In the genomic region with DNA sequence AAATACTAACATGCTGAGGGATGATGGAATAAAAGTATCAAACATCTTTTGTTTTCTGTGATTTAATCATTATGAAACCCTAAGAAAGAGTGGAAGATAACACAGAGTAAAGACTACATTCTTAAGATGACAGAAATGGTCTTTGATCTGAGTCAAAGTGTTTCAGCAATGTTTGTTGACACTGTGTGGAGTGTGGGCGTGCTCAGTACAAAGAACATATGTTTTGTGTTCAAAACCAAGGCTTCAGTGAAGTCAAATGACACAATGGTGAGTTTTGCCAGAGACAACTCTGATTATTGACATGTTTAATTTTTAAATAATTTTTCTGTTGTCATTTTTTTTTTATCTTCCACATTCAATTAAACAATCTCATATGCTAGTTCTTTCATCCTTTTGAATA, we compare ENCODE assay signal across 27 mouse cellular contexts. TPM values are rescaled to one million over a fixed set of nuclear protein-coding genes. Genes with fewer than 3 reads are reported as not detected.
DNase-seq lines count a peak whose midpoint lies in the region; ATAC-seq and TF ChIP-seq lines count a peak whose summit lies in the region.
"Had no signal": no experiment of that assay in that cellular context is flagged by ENCODE, and none has a peak within 500 bp of the region (broad histone marks: within the 10 kb centered on the region; RNA-seq: fewer than 3 reads in every experiment).

No protein-coding gene starts in this region.

- H3K27me3 ChIP-seq in kidney, postnatal 0 days (ENCODE audit: insufficient read depth, low read length) = no peaks in the 10 kb centered on the region
- H3K27me3 ChIP-seq in kidney, embryonic 14.5 days (ENCODE audit: control insufficient read depth, insufficient read depth, low read length) = no peaks in the 10 kb centered on the region
- no peaks in the 10 kb centered on the region for H3K27me3 ChIP-seq in lung, embryonic 14.5 days (ENCODE audit: insufficient read depth, low read length)
- H3K27me3 ChIP-seq in lung, embryonic 16.5 days (ENCODE audit: control insufficient read depth, insufficient read depth, low read depth, low read length) = no peaks in the 10 kb centered on the region
- H3K27me3 ChIP-seq: embryonic facial prominence, embryonic 13.5 days; embryonic facial prominence, embryonic 15.5 days; forebrain, embryonic 12.5 days had no signal

- WGBS in kidney, postnatal 0 days = 48% methylated on average over 1 of the region's 1 CpGs
- 67% methylated on average over 1 of the region's 1 CpGs for WGBS in kidney, embryonic 14.5 days
- 8% methylated on average over 1 of the region's 1 CpGs for WGBS in lung, embryonic 14.5 days
- 0% methylated on average over 1 of the region's 1 CpGs for WGBS in lung, embryonic 16.5 days
- WGBS in lung, adult 2 months = 36% methylated on average over 1 of the region's 1 CpGs

- no peaks in the 10 kb centered on the region for H3K9me3 ChIP-seq in kidney, postnatal 0 days (replicated peaks; ENCODE audit: low read length)
- H3K9me3 ChIP-seq in kidney, embryonic 14.5 days (ENCODE audit: control insufficient read depth, low read length) = no peaks in the 10 kb centered on the region
- H3K9me3 ChIP-seq in lung, embryonic 14.5 days (ENCODE audit: low read depth, low read length) = no peaks in the 10 kb centered on the region
- H3K9me3 ChIP-seq in lung, embryonic 16.5 days (ENCODE audit: control insufficient read depth, low read length) = no peaks in the 10 kb centered on the region
- H3K9me3 ChIP-seq: embryonic facial prominence, embryonic 13.5 days; embryonic facial prominence, embryonic 15.5 days; forebrain, embryonic 10.5 days; forebrain, embryonic 12.5 days had no signal

- H3K4me2 ChIP-seq in kidney, postnatal 0 days (ENCODE audit: low read length) = no peak overlapping the region
- H3K4me2 ChIP-seq in kidney, embryonic 14.5 days (replicated peaks; ENCODE audit: low read depth, low read length) = no peak overlapping the region
- no peak overlapping the region for H3K4me2 ChIP-seq in lung, embryonic 14.5 days
- H3K4me2 ChIP-seq in lung, embryonic 16.5 days (ENCODE audit: low read depth, low read length) = no peak overlapping the region
- H3K4me2 ChIP-seq: embryonic facial prominence, embryonic 13.5 days; embryonic facial prominence, embryonic 15.5 days; forebrain, embryonic 12.5 days had no signal

- DNase-seq in kidney, postnatal 0 days (ENCODE audit: low spot score) = peak; percentile 4
- peak; percentile 69 for DNase-seq in lung, embryonic 14.5 days
- no peak for DNase-seq in lung, postnatal 4 days
- DNase-seq in lung, postnatal 25 days (ENCODE audit: low spot score) = no peak
- DNase-seq in lung, postnatal 36 days = peak; percentile 26
- no peak for DNase-seq in lung, adult 2 months
- DNase-seq: adrenal gland, adult 2 months; adrenal gland, postnatal 10 days; adrenal gland, postnatal 25 days; cerebellum, adult 11 months; cerebellum, adult 18-20 months; cerebellum, adult 8-10 months; cerebellum, adult 9-11 months; cerebellum, postnatal 14 days; cerebellum, postnatal 36 days; embryo, embryonic 11 days had no signal

- H3K4me3 ChIP-seq in kidney, postnatal 0 days (replicated peaks; ENCODE audit: low read depth, low read length) = no peak overlapping the region
- no peak overlapping the region for H3K4me3 ChIP-seq in kidney, embryonic 14.5 days (ENCODE audit: low read length)
- no peak overlapping the region for H3K4me3 ChIP-seq in lung, embryonic 14.5 days (ENCODE audit: low read depth, low read length)
- H3K4me3 ChIP-seq in lung, embryonic 16.5 days (ENCODE audit: low read length) = no peak overlapping the region
- H3K4me3 ChIP-seq in lung, adult 2 months (replicated peaks; ENCODE audit: extremely low read depth, low read depth, low read length) = no peak overlapping the region
- H3K4me3 ChIP-seq: embryonic facial prominence, embryonic 13.5 days; embryonic facial prominence, embryonic 15.5 days; erythroblast, embryonic 14.5 days; forebrain, embryonic 10.5 days; forebrain, embryonic 12.5 days had no signal

- ATAC-seq in kidney, postnatal 0 days (replicated peaks; ENCODE audit: low FRiP score, low read depth) = no peak
- no peak for ATAC-seq in kidney, embryonic 14.5 days (ENCODE audit: low FRiP score, low TSS enrichment)
- ATAC-seq in lung, embryonic 14.5 days (ENCODE audit: insufficient read depth) = peak; percentile 63; the same call in 1 of the 2 replicates
- ATAC-seq in lung, embryonic 16.5 days (ENCODE audit: low read depth) = peak; percentile 83
- ATAC-seq: forebrain, embryonic 14.5 days had no signal

- no peaks in the 10 kb centered on the region for H3K36me3 ChIP-seq in kidney, postnatal 0 days (ENCODE audit: insufficient read depth, low read length)
- H3K36me3 ChIP-seq in kidney, embryonic 14.5 days (ENCODE audit: control insufficient read depth, insufficient read depth, low read length) = no peaks in the 10 kb centered on the region
- H3K36me3 ChIP-seq in lung, embryonic 14.5 days (ENCODE audit: insufficient read depth) = no peaks in the 10 kb centered on the region
- H3K36me3 ChIP-seq in lung, embryonic 16.5 days (ENCODE audit: control insufficient read depth, insufficient read depth, low read length) = no peaks in the 10 kb centered on the region
- H3K36me3 ChIP-seq: embryonic facial prominence, embryonic 13.5 days; embryonic facial prominence, embryonic 15.5 days; forebrain, embryonic 10.5 days; forebrain, embryonic 12.5 days had no signal

- no peak for TF ChIP-seq CTCF in kidney, postnatal 0 days (IDR thresholded peaks at IDR 0.05; ENCODE audit: low read depth)
- TF ChIP-seq CTCF in lung, embryonic 14.5 days (IDR thresholded peaks at IDR 0.05; ENCODE audit: low read depth) = no peak
- no peak for TF ChIP-seq CTCF in lung, adult 2 months (IDR thresholded peaks at IDR 0.05; ENCODE audit: insufficient read depth, low read length)

- no peaks in the 10 kb centered on the region for H3K4me1 ChIP-seq in kidney, postnatal 0 days (replicated peaks; ENCODE audit: insufficient read depth, low read length)
- H3K4me1 ChIP-seq in kidney, embryonic 14.5 days (ENCODE audit: control insufficient read depth, insufficient read depth, low read length) = no peaks in the 10 kb centered on the region
- no peaks in the 10 kb centered on the region for H3K4me1 ChIP-seq in lung, embryonic 14.5 days (ENCODE audit: insufficient read depth)
- H3K4me1 ChIP-seq in lung, embryonic 16.5 days (replicated peaks; ENCODE audit: control insufficient read depth, insufficient read depth, low read length) = no peaks in the 10 kb centered on the region
- no peaks in the 10 kb centered on the region for H3K4me1 ChIP-seq in lung, adult 2 months (ENCODE audit: control insufficient read depth, insufficient read depth, low read length)
- H3K4me1 ChIP-seq: embryonic facial prominence, embryonic 13.5 days; embryonic facial prominence, embryonic 15.5 days; forebrain, embryonic 10.5 days; forebrain, embryonic 12.5 days had no signal

- no peak overlapping the region for H3K27ac ChIP-seq in kidney, postnatal 0 days
- no peak overlapping the region for H3K27ac ChIP-seq in kidney, embryonic 14.5 days (ENCODE audit: low read depth, low read length)
- no peak overlapping the region for H3K27ac ChIP-seq in lung, embryonic 14.5 days (ENCODE audit: low read depth)
- no peak overlapping the region for H3K27ac ChIP-seq in lung, embryonic 16.5 days (ENCODE audit: low read length)
- H3K27ac ChIP-seq: embryonic facial prominence, embryonic 13.5 days; embryonic facial prominence, embryonic 15.5 days; forebrain, embryonic 10.5 days; forebrain, embryonic 12.5 days had no signal

- no peak overlapping the region for H3K9ac ChIP-seq in kidney, postnatal 0 days (ENCODE audit: low read depth, low read length)
- no peak overlapping the region for H3K9ac ChIP-seq in kidney, embryonic 14.5 days (ENCODE audit: low read depth, low read length)
- H3K9ac ChIP-seq in lung, embryonic 14.5 days = no peak overlapping the region
- H3K9ac ChIP-seq in lung, embryonic 16.5 days (ENCODE audit: low read length) = no peak overlapping the region
- H3K9ac ChIP-seq: embryonic facial prominence, embryonic 13.5 days; embryonic facial prominence, embryonic 15.5 days; forebrain, embryonic 12.5 days had no signal

- no peak for TF ChIP-seq POLR2A in lung, adult 2 months (IDR thresholded peaks at IDR 0.05; ENCODE audit: borderline replicate concordance, extremely low read depth, low read depth, low read length)

RNA-seq across cellular contexts. Expression of gene Bet1, which starts 33.9 kb away (rescaled TPM):
- 83.3 and 83.6 TPM in 2 replicates for polyA plus RNA-seq in kidney, postnatal 0 days (2015; fragmentation: Nextera tagmentation; extraction: Ambion mirVana)
- 72.7 and 87.0 TPM in 2 replicates for polyA plus RNA-seq in kidney, embryonic 14.5 days (2014; fragmentation: Nextera tagmentation; extraction: Ambion mirVana)
- polyA plus RNA-seq in lung, embryonic 14.5 days (2014; fragmentation: Nextera tagmentation; extraction: Ambion mirVana) = 72.3 and 82.7 TPM in 2 replicates
- polyA plus RNA-seq in lung, embryonic 16.5 days (2015; fragmentation: Nextera tagmentation; extraction: Ambion mirVana) = 82.7 and 84.9 TPM in 2 replicates
- 15.5 and 15.8 TPM in 2 replicates for polyA plus RNA-seq in lung, adult 2 months (2012; rRNA removed)

RNA-seq across cellular contexts. Expression of gene Gng11, which starts 49.1 kb away (rescaled TPM):
- 107 and 129 TPM in 2 replicates for polyA plus RNA-seq in kidney, postnatal 0 days (2015; fragmentation: Nextera tagmentation; extraction: Ambion mirVana)
- polyA plus RNA-seq in kidney, embryonic 14.5 days (2014; fragmentation: Nextera tagmentation; extraction: Ambion mirVana) = 71.7 and 96.9 TPM in 2 replicates
- 116 and 117 TPM in 2 replicates for polyA plus RNA-seq in lung, embryonic 14.5 days (2014; fragmentation: Nextera tagmentation; extraction: Ambion mirVana)
- 161 and 166 TPM in 2 replicates for polyA plus RNA-seq in lung, embryonic 16.5 days (2015; fragmentation: Nextera tagmentation; extraction: Ambion mirVana)
- polyA plus RNA-seq in lung, adult 2 months (2012; rRNA removed) = 33.3 and 37.2 TPM in 2 replicates

RNA-seq across cellular contexts. Expression of gene Gngt1, which starts 59.3 kb away (rescaled TPM):
- polyA plus RNA-seq in kidney, postnatal 0 days (2015; fragmentation: Nextera tagmentation; extraction: Ambion mirVana) = 0.09 TPM in 1 of 2 replicates, not detected in the other
- polyA plus RNA-seq in kidney, embryonic 14.5 days (2014; fragmentation: Nextera tagmentation; extraction: Ambion mirVana) = not detected in 2 replicates
- polyA plus RNA-seq in lung, embryonic 14.5 days (2014; fragmentation: Nextera tagmentation; extraction: Ambion mirVana) = not detected in 2 replicates
- not detected in 2 replicates for polyA plus RNA-seq in lung, embryonic 16.5 days (2015; fragmentation: Nextera tagmentation; extraction: Ambion mirVana)
- not detected in 2 replicates for polyA plus RNA-seq in lung, adult 2 months (2012; rRNA removed)
- polyA plus RNA-seq: adrenal gland, adult 2 months; brain, embryonic 14.5 days; C2C12; embryonic facial prominence, embryonic 11.5 days; erythroblast, embryonic 14.5 days; forebrain, embryonic 10.5 days; forebrain, embryonic 12.5 days; forebrain, embryonic 14.5 days had no signal

Comparison
In these comparisons a context has a peak if more than half of its experiments do, and no peak if none do; other contexts are left out.
1. DNase-seq: peak in kidney, postnatal 0 days (single experiment), lung, embryonic 14.5 days (single experiment) and lung, postnatal 36 days (single experiment); none in lung, postnatal 4 days (0 of 2), lung, postnatal 25 days (single experiment) and lung, adult 2 months (single experiment).
2. ATAC-seq: peak in lung, embryonic 14.5 days (single experiment) and lung, embryonic 16.5 days (single experiment); none in kidney, postnatal 0 days (single experiment) and kidney, embryonic 14.5 days (single experiment).